Mouse (Mus musculus): ENCODE measurements around the gene Zfp941.

Gene Zfp941

GRCm38 (mm10) chr7:140840750-140841735 is 19.1 kb upstream of the Zfp941 start:
- no peak for DNase-seq (ENCODE audit: low spot score in 2 of 2)

- DNase-seq (ENCODE audit: low spot score in 2 of 2), result no peak
Observed at GRCm38 (mm10) chr7:140839556-140839955, 17.6 kb upstream of the Zfp941 start.

GRCm38 (mm10) chr7:140836243-140837115 is 14.5 kb upstream of the Zfp941 start:
- no peak for DNase-seq (ENCODE audit: low spot score in 2 of 2)

GRCm38 (mm10) chr7:140835758-140836087 is 13.7 kb upstream of the Zfp941 start:
- DNase-seq (ENCODE audit: low spot score in 2 of 2), result no peak

- no peak for DNase-seq (ENCODE audit: low spot score in 2 of 2)
Observed at GRCm38 (mm10) chr7:140834968-140835757, 13.2 kb upstream of the Zfp941 start, which contains the start of gene Urah. Gene Urah, plus strand, starts transcription at chr7:140835018.

- no peak for DNase-seq (ENCODE audit: low spot score in 2 of 2)
Observed at GRCm38 (mm10) chr7:140833341-140833740, 11.4 kb upstream of the Zfp941 start.

- DNase-seq (ENCODE audit: low spot score in 2 of 2), result no peak
Observed at GRCm38 (mm10) chr7:140831447-140831846, 9.5 kb upstream of the Zfp941 start.

GRCm38 (mm10) chr7:140828171-140828881 is 6.3 kb upstream of the Zfp941 start:
- peak; percentile 72 to 80 for DNase-seq (ENCODE audit: low spot score in 2 of 2)

- no peak for DNase-seq (ENCODE audit: low spot score in 2 of 2)
Observed at GRCm38 (mm10) chr7:140822731-140823130, 753 bp upstream of the Zfp941 start.

- DNase-seq (ENCODE audit: low spot score in 2 of 2), result peak in 1 of 2 experiments; percentile 31
Observed at GRCm38 (mm10) chr7:140821305-140821652, 699 bp downstream of the Zfp941 start.

GRCm38 (mm10) chr7:140820173-140820572 is 1.8 kb downstream of the Zfp941 start:
- DNase-seq (ENCODE audit: low spot score in 2 of 2), result no peak

GRCm38 (mm10) chr7:140812850-140813249 is 9.1 kb downstream of the Zfp941 start:
- no peak for DNase-seq (ENCODE audit: low spot score in 2 of 2)

- no peak for DNase-seq (ENCODE audit: low spot score in 2 of 2)
Observed at GRCm38 (mm10) chr7:140811714-140812113, 10.3 kb downstream of the Zfp941 start.

GRCm38 (mm10) chr7:140810496-140810895 is 11.5 kb downstream of the Zfp941 start:
- no peak for DNase-seq (ENCODE audit: low spot score in 2 of 2)

- DNase-seq (ENCODE audit: low spot score in 2 of 2), result peak; percentile 45 to 49
Observed at GRCm38 (mm10) chr7:140805704-140806103, 16.3 kb downstream of the Zfp941 start.

- no peak for DNase-seq (ENCODE audit: low spot score in 2 of 2)
Observed at GRCm38 (mm10) chr7:140802629-140803028, 19.3 kb downstream of the Zfp941 start.

- DNase-seq (ENCODE audit: low spot score in 2 of 2), result no peak
Observed at GRCm38 (mm10) chr7:140798212-140798611, 23.8 kb downstream of the Zfp941 start.

- DNase-seq (ENCODE audit: low spot score in 2 of 2), result no peak
Observed at GRCm38 (mm10) chr7:140797619-140798018, 24.4 kb downstream of the Zfp941 start.

GRCm38 (mm10) chr7:140793541-140793940 is 28.4 kb downstream of the Zfp941 start:
- DNase-seq (ENCODE audit: low spot score in 2 of 2), result no peak

- DNase-seq (ENCODE audit: low spot score in 2 of 2), result no peak
Observed at GRCm38 (mm10) chr7:140788053-140788435, 33.9 kb downstream of the Zfp941 start.

Measured in right cerebral cortex, postnatal 36 days (tissue).